Mouse (Mus musculus): ENCODE data around the gene Vmn1r85. TPM values are rescaled to one million over a fixed set of nuclear protein-coding genes. Genes with fewer than 3 reads are reported as not detected.

Gene Vmn1r85
- polyA plus RNA-seq, 1 experiment: not detected

GRCm38 (mm10) chr7:13038621-13039169 is 56.3 kb downstream of the Vmn1r85 start:
- peak overlapping the region; percentile 100 for H3K4me3 ChIP-seq (ENCODE audit: extremely low read depth, insufficient read depth, insufficient read length)
- DNase-seq (ENCODE audit: low read depth in 1 of 2, low spot score in 2 of 2): no peak
- peak overlapping the region; percentile 100 for H3K27ac ChIP-seq (ENCODE audit: insufficient read depth, low read length)
- WGBS: 10% methylated on average over 15 of the region's 15 CpGs
- H3K4me1 ChIP-seq (ENCODE audit: control insufficient read depth, insufficient read depth, insufficient read length): peaks cover 19% of the 10 kb centered on the region
- TF ChIP-seq CTCF (IDR thresholded peaks at IDR 0.05; ENCODE audit: extremely low read depth, insufficient read depth, insufficient read length, insufficient replicate concordance) (no peak), POLR2A (IDR thresholded peaks at IDR 0.05; ENCODE audit: low read depth, low read length) (no peak)
- H3K36me3 ChIP-seq (ENCODE audit: control insufficient read depth, insufficient read depth, low read length): peaks cover 8% of the 10 kb centered on the region
- peaks cover 5% of the 10 kb centered on the region; the same call in 1 of the 2 replicates for H3K27me3 ChIP-seq (ENCODE audit: control insufficient read depth, insufficient read depth, low read length)

- TF ChIP-seq POLR2A (IDR thresholded peaks at IDR 0.05; ENCODE audit: low read depth, low read length) (peak; percentile 97), CTCF (IDR thresholded peaks at IDR 0.05; ENCODE audit: extremely low read depth, insufficient read depth, insufficient read length, insufficient replicate concordance) (no peak)
- H3K36me3 ChIP-seq (ENCODE audit: control insufficient read depth, insufficient read depth, low read length): peaks cover 8% of the 10 kb centered on the region
- H3K4me3 ChIP-seq (ENCODE audit: extremely low read depth, insufficient read depth, insufficient read length): peak within 1 kb of the TSS; percentile 100
- peaks cover 14% of the 10 kb centered on the region; the same call in 1 of the 2 replicates for H3K4me1 ChIP-seq (ENCODE audit: control insufficient read depth, insufficient read depth, insufficient read length)
- H3K27me3 ChIP-seq (ENCODE audit: control insufficient read depth, insufficient read depth, low read length): no peaks in the 10 kb centered on the region
- peak within 1 kb of the TSS; percentile 100 for H3K27ac ChIP-seq (ENCODE audit: insufficient read depth, low read length)
- under 1% methylated on average over 59 of the region's 65 CpGs for WGBS
- DNase-seq (ENCODE audit: low read depth in 1 of 2, low spot score in 2 of 2): peak; percentile 98 to 99
Measured at GRCm38 (mm10) chr7:13037901-13038555, 56.9 kb downstream of the Vmn1r85 start, which contains the start of gene Ube2m. Gene Ube2m (minus strand): TSS chr7:13038275.

- TF ChIP-seq POLR2A (IDR thresholded peaks at IDR 0.05; ENCODE audit: low read depth, low read length): no peak
- no peak for TF ChIP-seq CTCF (IDR thresholded peaks at IDR 0.05; ENCODE audit: extremely low read depth, insufficient read depth, insufficient read length, insufficient replicate concordance)
- H3K36me3 ChIP-seq (ENCODE audit: control insufficient read depth, insufficient read depth, low read length): peaks cover 8% of the 10 kb centered on the region
- peaks cover 14% of the 10 kb centered on the region; the same call in 1 of the 2 replicates for H3K4me1 ChIP-seq (ENCODE audit: control insufficient read depth, insufficient read depth, insufficient read length)
- no peak for DNase-seq (ENCODE audit: low read depth in 1 of 2, low spot score in 2 of 2)
- under 1% methylated on average over 26 of the region's 33 CpGs for WGBS
- no peaks in the 10 kb centered on the region for H3K27me3 ChIP-seq (ENCODE audit: control insufficient read depth, insufficient read depth, low read length)
- H3K27ac ChIP-seq (ENCODE audit: insufficient read depth, low read length): peak overlapping the region; percentile 100
- H3K4me3 ChIP-seq (ENCODE audit: extremely low read depth, insufficient read depth, insufficient read length): peak overlapping the region; percentile 100
Measured at GRCm38 (mm10) chr7:13037366-13037765, 57.6 kb downstream of the Vmn1r85 start.

GRCm38 (mm10) chr7:13036806-13037205 is 58.2 kb downstream of the Vmn1r85 start:
- Histone ChIP-seq H3K4me3 (ENCODE audit: extremely low read depth, insufficient read depth, insufficient read length) (peak overlapping the region; percentile 100), H3K27ac (ENCODE audit: insufficient read depth, low read length) (no peak overlapping the region), H3K4me1 (ENCODE audit: control insufficient read depth, insufficient read depth, insufficient read length) (peaks cover 14% of the 10 kb centered on the region; the same call in 1 of the 2 replicates), H3K27me3 (ENCODE audit: control insufficient read depth, insufficient read depth, low read length) (no peaks in the 10 kb centered on the region), H3K36me3 (ENCODE audit: control insufficient read depth, insufficient read depth, low read length) (peaks cover 12% of the 10 kb centered on the region)
- 36% methylated on average over 4 of the region's 4 CpGs for WGBS
- no peak for TF ChIP-seq CTCF (IDR thresholded peaks at IDR 0.05; ENCODE audit: extremely low read depth, insufficient read depth, insufficient read length, insufficient replicate concordance)
- TF ChIP-seq POLR2A (IDR thresholded peaks at IDR 0.05; ENCODE audit: low read depth, low read length): no peak
- DNase-seq (ENCODE audit: low read depth in 1 of 2, low spot score in 2 of 2): no peak

GRCm38 (mm10) chr7:13035211-13035855 is 59.6 kb downstream of the Vmn1r85 start:
- 83% methylated on average over 17 of the region's 17 CpGs for WGBS
- TF ChIP-seq CTCF (IDR thresholded peaks at IDR 0.05; ENCODE audit: extremely low read depth, insufficient read depth, insufficient read length, insufficient replicate concordance): no peak
- TF ChIP-seq POLR2A (IDR thresholded peaks at IDR 0.05; ENCODE audit: low read depth, low read length): no peak

GRCm38 (mm10) chr7:13034148-13034977 is 60.6 kb downstream of the Vmn1r85 start, which contains the start of gene Chmp2a:
Gene Chmp2a (minus strand): TSS chr7:13034807.
- Histone ChIP-seq H3K36me3 (ENCODE audit: control insufficient read depth, insufficient read depth, low read length) (peaks cover 29% of the 10 kb centered on the region), H3K4me3 (ENCODE audit: extremely low read depth, insufficient read depth, insufficient read length) (peak within 1 kb of the TSS; percentile 84), H3K4me1 (ENCODE audit: control insufficient read depth, insufficient read depth, insufficient read length) (peaks cover 14% of the 10 kb centered on the region; the same call in 1 of the 2 replicates), H3K27ac (ENCODE audit: insufficient read depth, low read length) (peak within 1 kb of the TSS; percentile 91), H3K27me3 (ENCODE audit: control insufficient read depth, insufficient read depth, low read length) (no peaks in the 10 kb centered on the region)
- TF ChIP-seq CTCF (IDR thresholded peaks at IDR 0.05; ENCODE audit: extremely low read depth, insufficient read depth, insufficient read length, insufficient replicate concordance) (no peak), POLR2A (IDR thresholded peaks at IDR 0.05; ENCODE audit: low read depth, low read length) (peak; percentile 0; the same call in 1 of the 2 replicates)
- under 1% methylated on average over 45 of the region's 45 CpGs for WGBS
- peak; percentile 89 to 95 for DNase-seq (ENCODE audit: low read depth in 1 of 2, low spot score in 2 of 2)

More at GRCm38 (mm10) chr7:13035211-13035855, 59.6 kb downstream of the Vmn1r85 start:
- Histone ChIP-seq H3K4me1 (ENCODE audit: control insufficient read depth, insufficient read depth, insufficient read length) (peaks cover 14% of the 10 kb centered on the region; the same call in 1 of the 2 replicates), H3K36me3 (ENCODE audit: control insufficient read depth, insufficient read depth, low read length) (peaks cover 22% of the 10 kb centered on the region), H3K27ac (ENCODE audit: insufficient read depth, low read length) (peak overlapping the region; percentile 2; the same call in 1 of the 2 replicates), H3K4me3 (ENCODE audit: extremely low read depth, insufficient read depth, insufficient read length) (no peak overlapping the region), H3K27me3 (ENCODE audit: control insufficient read depth, insufficient read depth, low read length) (no peaks in the 10 kb centered on the region)
- DNase-seq (ENCODE audit: low read depth in 1 of 2, low spot score in 2 of 2): peak in 1 of 2 experiments; percentile 17

Data from spleen, adult 2 months (tissue).